Mouse (Mus musculus) forebrain, postnatal 0 days (tissue): Measurements from ENCODE around the gene Spag5. TPM values are rescaled to one million over a fixed set of nuclear protein-coding genes. Genes with fewer than 3 reads are reported as not detected.

Experiments used
- ATAC-seq: fragments of 200-750 bp; cut with Nextera tagmentation; 2 replicates; pipeline ENCODE4 v1.8.0; 2017; ENCODE audit warnings: mild to moderate bottlenecking, moderate library complexity
- DNase-seq: peaks from one replicate; pipeline ENCODE4 v3.0.0-alpha.2; 2015
- H3K27ac ChIP-seq: fragments of 300-500 bp; sonication (generic); 2 replicates; pipeline ENCODE4 v1.5.1; 2014; ENCODE audit warnings: low read depth, mild to moderate bottlenecking, antibody characterized with exemption, low read length, moderate library complexity, mixed read lengths
- H3K27me3 ChIP-seq: fragments of 300-500 bp; sonication (generic); 2 replicates; pipeline ENCODE4 v1.6.1; 2014; ENCODE audit warnings: mild to moderate bottlenecking, low read length, mixed read lengths; ENCODE audit not compliant: insufficient read depth
- H3K36me3 ChIP-seq: fragments of 300-500 bp; sonication (generic); 2 replicates; pipeline ENCODE4 v1.6.1; 2014; ENCODE audit warnings: mild to moderate bottlenecking, moderate library complexity; ENCODE audit not compliant: insufficient read depth
- H3K4me1 ChIP-seq: fragments of 300-500 bp; sonication (generic); 2 replicates; pipeline ENCODE4 v1.6.1; 2014; ENCODE audit warnings: antibody characterized with exemption; ENCODE audit not compliant: insufficient read depth
- H3K4me2 ChIP-seq: fragments of 300-500 bp; sonication (generic); 2 replicates; pipeline ENCODE4 v1.6.1; 2014; ENCODE audit warnings: low read depth, mild to moderate bottlenecking, moderate library complexity
- H3K4me3 ChIP-seq: fragments of 300-500 bp; sonication (generic); 2 replicates; pipeline ENCODE4 v1.5.1; 2014; ENCODE audit warnings: low read depth, low read length, mixed read lengths
- H3K9ac ChIP-seq: fragments of 300-500 bp; sonication (generic); 2 replicates; pipeline ENCODE4 v1.6.1; 2014; ENCODE audit warnings: mild to moderate bottlenecking
- H3K9me3 ChIP-seq: fragments of 300-500 bp; sonication (generic); 2 replicates; pipeline ENCODE4 v1.6.1; 2016; ENCODE audit warnings: low read length
- CTCF ChIP-seq: sonication (generic); IDR thresholded peaks from 2 replicates; pipeline ENCODE4 v1.5.1; 2016; ENCODE audit warnings: antibody characterized with exemption, control low read depth, low read depth
- WGBS: fragments of 180-500 bp; shearing (Covaris S2); extraction: QIAGEN DNeasy Blood & Tissue Kit; methylation state at CpG from one replicate; pipeline ENCODE4 v1.1.7; 2014; 5-methylcytosine and 5-hydroxymethylcytosine counted together
- polyA plus RNA-seq: library from polyadenylated mRNA; unstranded; fragments of >200 nt; fragmentation: Nextera tagmentation; extraction: Ambion mirVana; gene quantifications from 2 replicates; pipeline ENCODE4 v1.2.1, GENCODE M21; 2015
- total RNA-seq: library from RNA; depleted of rRNA; stranded (reverse); fragments of >200 nt; gene quantifications from 2 replicates; pipeline ENCODE4 v1.2.3, GENCODE M21; 2014

Gene Spag5
- total and polyA plus RNA-seq, 2 experiments from 2014 or later, result 4.8 to 6.5 TPM

- 97% methylated on average over 12 of the region's 12 CpGs for WGBS
- Histone ChIP-seq H3K4me1 (no peaks in the 10 kb centered on the region), H3K9me3 (no peaks in the 10 kb centered on the region), H3K9ac (no peak overlapping the region), H3K4me3 (no peak overlapping the region), H3K27ac (no peak overlapping the region), H3K4me2 (no peak overlapping the region), H3K36me3 (peaks cover 40% of the 10 kb centered on the region), H3K27me3 (no peaks in the 10 kb centered on the region)
- DNase-seq (no peak), ATAC-seq (no peak)
- no peak for TF ChIP-seq CTCF
Measured at GRCm38 (mm10) chr11:78332676-78333075, 31.3 kb downstream of the Spag5 start.

GRCm38 (mm10) chr11:78333992-78334391 lies 32.7 kb downstream of the Spag5 start:
- Histone ChIP-seq H3K9ac (no peak overlapping the region), H3K36me3 (peaks cover 46% of the 10 kb centered on the region), H3K4me1 (no peaks in the 10 kb centered on the region), H3K4me3 (no peak overlapping the region), H3K9me3 (no peaks in the 10 kb centered on the region), H3K27me3 (no peaks in the 10 kb centered on the region), H3K4me2 (no peak overlapping the region), H3K27ac (no peak overlapping the region)
- TF ChIP-seq CTCF, result no peak
- WGBS, result 98% methylated on average over 5 of the region's 5 CpGs
- ATAC-seq (no peak), DNase-seq (no peak)

- Histone ChIP-seq H3K4me3 (no peak overlapping the region), H3K9ac (no peak overlapping the region), H3K27me3 (no peaks in the 10 kb centered on the region), H3K9me3 (no peaks in the 10 kb centered on the region), H3K4me1 (no peaks in the 10 kb centered on the region), H3K36me3 (peaks cover 61% of the 10 kb centered on the region), H3K27ac (no peak overlapping the region), H3K4me2 (no peak overlapping the region)
- no peak for ATAC-seq
- 96% methylated on average over 8 of the region's 8 CpGs for WGBS
- DNase-seq, result no peak
- no peak for TF ChIP-seq CTCF
Measured at GRCm38 (mm10) chr11:78337040-78337439, 35.7 kb downstream of the Spag5 start.

- 87% methylated on average over 12 of the region's 12 CpGs for WGBS
- H3K4me2 ChIP-seq, result no peak overlapping the region
- no peak for TF ChIP-seq CTCF
- H3K9ac ChIP-seq, result no peak overlapping the region
- H3K27me3 ChIP-seq, result no peaks in the 10 kb centered on the region
- H3K4me1 ChIP-seq, result no peaks in the 10 kb centered on the region
- no peaks in the 10 kb centered on the region for H3K9me3 ChIP-seq
- no peak overlapping the region for H3K27ac ChIP-seq
- ATAC-seq (no peak), DNase-seq (no peak)
- peaks cover 29% of the 10 kb centered on the region for H3K36me3 ChIP-seq
- no peak overlapping the region for H3K4me3 ChIP-seq
Measured at GRCm38 (mm10) chr11:78341702-78342101, 40.4 kb downstream of the Spag5 start.

GRCm38 (mm10) chr11:78343381-78344327 lies 42.3 kb downstream of the Spag5 start, which contains the start of gene Unc119:
Gene Unc119, plus strand, starts transcription at chr11:78343482.
- peak; percentile 84 for DNase-seq
- peak within 1 kb of the TSS; percentile 83 for H3K4me3 ChIP-seq
- ATAC-seq, result peak; percentile 86
- peak within 1 kb of the TSS; percentile 85 for H3K27ac ChIP-seq
- peak within 1 kb of the TSS; percentile 92 for H3K9ac ChIP-seq
- 1% methylated on average over 57 of the region's 66 CpGs for WGBS
- no peak for TF ChIP-seq CTCF
- H3K36me3 ChIP-seq, result peaks cover 24% of the 10 kb centered on the region
- H3K27me3 ChIP-seq, result no peaks in the 10 kb centered on the region
- peak within 1 kb of the TSS; percentile 63 for H3K4me2 ChIP-seq
- H3K9me3 ChIP-seq, result no peaks in the 10 kb centered on the region
- H3K4me1 ChIP-seq, result no peaks in the 10 kb centered on the region

GRCm38 (mm10) chr11:78344328-78344889 lies 43.1 kb downstream of the Spag5 start:
- TF ChIP-seq CTCF, result no peak
- 77% methylated on average over 6 of the region's 6 CpGs for WGBS
- H3K4me3 ChIP-seq, result peak overlapping the region; percentile 83
- H3K9me3 ChIP-seq, result no peaks in the 10 kb centered on the region
- peaks cover 22% of the 10 kb centered on the region for H3K36me3 ChIP-seq
- peak overlapping the region; percentile 85; the same call in 1 of the 2 replicates for H3K27ac ChIP-seq
- H3K4me2 ChIP-seq, result peak overlapping the region; percentile 63
- H3K27me3 ChIP-seq, result no peaks in the 10 kb centered on the region
- H3K4me1 ChIP-seq, result no peaks in the 10 kb centered on the region
- DNase-seq (no peak), ATAC-seq (no peak)
- H3K9ac ChIP-seq, result peak overlapping the region; percentile 92
